Mouse (Mus musculus) MEL (cell line): Measurements from ENCODE around the gene Gpcpd1. TPM values are rescaled to one million over a fixed set of nuclear protein-coding genes. Genes with fewer than 3 reads are reported as not detected.
A peak's percentile ranks its signal among the peaks of the same experiment; 100 is the strongest.

Source experiments
- DNase-seq: peaks from one replicate; pipeline ENCODE4 v3.0.0; 2011; ENCODE audit warnings: low read depth, low spot score
- H3K27ac ChIP-seq: 2 replicates; pipeline ENCODE4 v1.5.1; 2012; ENCODE audit warnings: low read depth, mild to moderate bottlenecking, control low read depth, low read length, moderate library complexity; ENCODE audit not compliant: control insufficient read depth
- H3K27me3 ChIP-seq, 2 experiments: fragments of 150-350 bp in 1 of 2; sonication (generic) in 1 of 2; 2 replicates each; pipeline ENCODE4 v1.6.1; 2012; ENCODE audit warnings: low read length in 2 of 2, mild to moderate bottlenecking in 2 of 2, improper control_type of control experiment in 1 of 2, moderate library complexity in 1 of 2; ENCODE audit not compliant: insufficient read depth in 2 of 2, control insufficient read depth in 1 of 2
- H3K36me3 ChIP-seq, 2 experiments: 2 replicates each; pipeline ENCODE4 v1.6.1; 2012 to 2014; ENCODE audit warnings: low read length in 2 of 2, improper control_type of control experiment in 1 of 2, inconsistent platforms in 1 of 2, mild to moderate bottlenecking in 1 of 2; ENCODE audit not compliant: insufficient read depth in 2 of 2, control insufficient read depth in 1 of 2
- H3K4me1 ChIP-seq, 2 experiments: fragments of 150-350 bp in 1 of 2; sonication (generic) in 1 of 2; 2 replicates each; pipeline ENCODE4 v1.6.1; 2012; ENCODE audit warnings: low read length in 2 of 2, improper control_type of control experiment in 1 of 2, mild to moderate bottlenecking in 1 of 2; ENCODE audit not compliant: insufficient read depth in 2 of 2, control insufficient read depth in 1 of 2
- H3K4me3 ChIP-seq, 2 experiments: fragments of 150-350 bp in 1 of 2; sonication (generic) in 1 of 2; 2 replicates each; pipeline ENCODE4 v1.5.1; 2012; ENCODE audit warnings: low read depth in 2 of 2, low read length in 2 of 2, mild to moderate bottlenecking in 2 of 2, moderate library complexity in 2 of 2, control low read depth in 1 of 2, improper control_type of control experiment in 1 of 2; ENCODE audit not compliant: control insufficient read depth in 1 of 2, insufficient read depth in 1 of 2
- H3K79me2 ChIP-seq: 2 replicates; pipeline ENCODE4 v1.6.1; 2012; ENCODE audit warnings: mild to moderate bottlenecking, low read length, moderate library complexity; ENCODE audit not compliant: control insufficient read depth, poor library complexity, insufficient read depth
- H3K9ac ChIP-seq: 2 replicates; pipeline ENCODE4 v1.6.1; 2012; ENCODE audit warnings: low read depth, mild to moderate bottlenecking, control low read depth, low read length, moderate library complexity; ENCODE audit not compliant: control insufficient read depth, poor library complexity, severe bottlenecking
- H3K9me3 ChIP-seq: fragments of 150-350 bp; sonication (generic); replicated peaks from 2 replicates; pipeline ENCODE4 v1.6.1; 2012; ENCODE audit warnings: mild to moderate bottlenecking, low read length, improper control_type of control experiment, moderate library complexity; ENCODE audit not compliant: insufficient read depth
- CHD1 ChIP-seq: IDR thresholded peaks from 2 replicates; pipeline ENCODE4 v1.6.1; 2012; ENCODE audit warnings: low read depth, mild to moderate bottlenecking, inconsistent platforms, low read length, improper control_type of control experiment
- CHD2 ChIP-seq: IDR thresholded peaks from 2 replicates; pipeline ENCODE4 v1.6.1; 2011; ENCODE audit warnings: low read length, improper control_type of control experiment
- CTCF ChIP-seq, 3 experiments: IDR thresholded peaks in 2 of 3; conservative IDR thresholded peaks in 1 of 3; 2 replicates each; pipeline ENCODE4 v1.5.1; 2011 to 2012; ENCODE audit warnings: low read length in 3 of 3, low read depth in 2 of 3, mild to moderate bottlenecking in 2 of 3, improper control_type of control experiment in 1 of 3, inconsistent platforms in 1 of 3, mixed read lengths in 1 of 3, moderate library complexity in 1 of 3; ENCODE audit not compliant: control insufficient read depth in 1 of 3, insufficient read depth in 1 of 3, poor library complexity in 1 of 3, severe bottlenecking in 1 of 3
- E2F4 ChIP-seq: IDR thresholded peaks from 2 replicates; pipeline ENCODE4 v1.6.1; 2011; ENCODE audit warnings: low read depth, low read length, improper control_type of control experiment, borderline replicate concordance
- EP300 ChIP-seq, 2 experiments: IDR thresholded peaks; 2 replicates each; pipeline ENCODE4 v1.6.1; 2011; ENCODE audit warnings: improper control_type of control experiment in 2 of 2, low read length in 2 of 2, low read depth in 1 of 2, mild to moderate bottlenecking in 1 of 2
- ETS1 ChIP-seq: IDR thresholded peaks from 2 replicates; pipeline ENCODE4 v1.6.1; 2012; ENCODE audit warnings: low read depth, mild to moderate bottlenecking, inconsistent platforms, low read length, improper control_type of control experiment, moderate library complexity
- GATA1 ChIP-seq: IDR thresholded peaks from 2 replicates; pipeline ENCODE4 v1.6.1; 2011; ENCODE audit warnings: low read depth, low read length, improper control_type of control experiment
- JUND ChIP-seq: IDR thresholded peaks from 2 replicates; pipeline ENCODE4 v1.6.1; 2011; ENCODE audit warnings: low read depth, mild to moderate bottlenecking, improper control_type of control experiment, low read length
- MAFK ChIP-seq: IDR thresholded peaks from 2 replicates; pipeline ENCODE4 v1.6.1; 2011; ENCODE audit warnings: low read depth, mild to moderate bottlenecking, low read length, improper control_type of control experiment, borderline replicate concordance
- MAZ ChIP-seq: IDR thresholded peaks from 2 replicates; pipeline ENCODE4 v1.6.1; 2012; ENCODE audit warnings: low read depth, mild to moderate bottlenecking, inconsistent platforms, low read length, improper control_type of control experiment
- MXI1 ChIP-seq: IDR thresholded peaks from 2 replicates; pipeline ENCODE4 v1.6.1; 2011; ENCODE audit warnings: mild to moderate bottlenecking, low read depth, low read length, improper control_type of control experiment
- NRF1 ChIP-seq: IDR thresholded peaks from 2 replicates; pipeline ENCODE4 v1.6.1; 2014; ENCODE audit warnings: low read depth, mild to moderate bottlenecking, inconsistent platforms, low read length, improper control_type of control experiment, moderate library complexity; ENCODE audit not compliant: poor library complexity, insufficient read depth, severe bottlenecking
- POLR2A ChIP-seq, 2 experiments: IDR thresholded peaks; 2 replicates each; pipeline ENCODE4 v1.6.1; 2011 to 2012; ENCODE audit warnings: low read length in 2 of 2, mild to moderate bottlenecking in 2 of 2, control low read depth in 1 of 2, improper control_type of control experiment in 1 of 2, low read depth in 1 of 2, moderate library complexity in 1 of 2; ENCODE audit not compliant: control insufficient read depth in 1 of 2, insufficient read depth in 1 of 2, poor library complexity in 1 of 2
- POLR2AphosphoS5 ChIP-seq: IDR thresholded peaks from 2 replicates; pipeline ENCODE4 v1.6.1; 2012; ENCODE audit warnings: low read depth, borderline replicate concordance, mild to moderate bottlenecking, inconsistent platforms, low read length, moderate library complexity, mixed read lengths
- RCOR1 ChIP-seq: IDR thresholded peaks from 2 replicates; pipeline ENCODE4 v1.6.1; 2012; ENCODE audit warnings: low read depth, mild to moderate bottlenecking, inconsistent platforms, low read length, improper control_type of control experiment
- SIN3A ChIP-seq: IDR thresholded peaks from 2 replicates; pipeline ENCODE4 v1.6.1; 2012; ENCODE audit warnings: low read length, improper control_type of control experiment, inconsistent platforms
- SMC3 ChIP-seq: IDR thresholded peaks from 2 replicates; pipeline ENCODE4 v1.6.1; 2011; ENCODE audit warnings: low read depth, low read length, improper control_type of control experiment
- TAL1 ChIP-seq: IDR thresholded peaks from 2 replicates; pipeline ENCODE4 v1.6.1; 2012; ENCODE audit warnings: mild to moderate bottlenecking, inconsistent platforms, low read length, moderate library complexity, mixed read lengths
- TBP ChIP-seq: IDR thresholded peaks from 2 replicates; pipeline ENCODE4 v1.8.0; 2011; ENCODE audit warnings: low read depth, low read length, improper control_type of control experiment
- TCF12 ChIP-seq: IDR thresholded peaks from 2 replicates; pipeline ENCODE4 v1.6.1; 2014; ENCODE audit warnings: low read depth, mild to moderate bottlenecking, inconsistent platforms, low read length, improper control_type of control experiment, moderate library complexity
- USF1 ChIP-seq: IDR thresholded peaks from 2 replicates; pipeline ENCODE4 v1.6.1; 2014; ENCODE audit warnings: low read depth, mild to moderate bottlenecking, inconsistent platforms, low read length, improper control_type of control experiment, moderate library complexity
- USF2 ChIP-seq, 2 experiments: IDR thresholded peaks; 2 replicates each; pipeline ENCODE4 v1.6.1; 2011 to 2012; ENCODE audit warnings: improper control_type of control experiment in 2 of 2, low read length in 2 of 2, borderline replicate concordance in 1 of 2, inconsistent platforms in 1 of 2, low read depth in 1 of 2, mild to moderate bottlenecking in 1 of 2; ENCODE audit not compliant: insufficient read depth in 1 of 2
- ZKSCAN1 ChIP-seq: IDR thresholded peaks from 2 replicates; pipeline ENCODE4 v1.6.1; 2012; ENCODE audit warnings: low read depth, mild to moderate bottlenecking, inconsistent platforms, low read length, improper control_type of control experiment, moderate library complexity
- polyA plus RNA-seq, 2 experiments: library from polyadenylated mRNA; stranded (reverse) in 1 of 2; unstranded in 1 of 2; fragments of >175 nt in 1 of 2; fragments of >200 nt in 1 of 2; gene quantifications; 2 replicates each; pipeline versions ENCODE4 v1.2.1 to v1.2.4; 2012; ENCODE audit warnings: low replicate concordance in 2 of 2, low read depth in 1 of 2; ENCODE audit not compliant: insufficient read length in 2 of 2, insufficient read depth in 1 of 2, missing spikeins in 1 of 2
- total RNA-seq: library from RNA; depleted of rRNA; stranded (reverse); fragments of 300-350 nt; gene quantifications from 2 replicates; pipeline ENCODE4 v1.2.3, GENCODE M21; 2012; rRNA removed

Gpcpd1 gene
- total RNA-seq (2.9 and 3.1 TPM in 2 replicates), polyA plus RNA-seq (1 to 10 TPM in 1 of 2 experiments, not detected in 1; 4.5 TPM)

DNA sequence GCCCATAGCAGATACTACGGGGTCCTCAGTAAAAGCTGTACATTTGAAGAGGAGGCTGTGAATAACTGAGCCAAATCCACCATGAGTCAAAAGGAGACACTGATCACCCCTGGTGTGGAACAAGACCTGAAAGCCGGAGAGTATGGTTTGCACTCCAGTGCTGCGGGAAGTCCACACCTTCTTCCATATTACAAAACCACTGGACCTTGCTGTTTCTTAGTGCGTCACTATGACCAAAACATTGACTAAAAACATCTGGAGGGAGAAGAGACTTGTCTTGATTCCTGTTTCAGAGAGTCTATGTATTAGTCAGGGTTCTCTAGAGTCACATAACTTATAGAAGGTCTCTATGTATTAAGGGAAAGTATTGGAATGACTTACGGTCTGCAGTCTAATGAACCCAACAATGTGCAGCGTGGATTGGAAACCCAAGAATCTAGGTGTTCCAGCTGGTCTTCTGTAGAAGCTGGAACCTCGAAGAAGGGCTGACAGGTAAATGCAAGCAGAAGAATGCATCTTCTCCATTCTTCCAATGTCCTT, at the start of gene Gpcpd1:
Gene Gpcpd1, minus strand, starts transcription at position 490 of the 540 bp plus-strand sequence.
- no peak for DNase-seq
- Histone ChIP-seq H3K9ac (no peak within 1 kb of the TSS), H3K4me1 (peaks cover 0 to 5% of the 10 kb centered on the region in 2 experiments; a peak in 1 of 4 replicates), H3K4me3 (no peak within 1 kb of the TSS), H3K79me2 (no peaks in the 10 kb centered on the region), H3K27ac (no peak within 1 kb of the TSS), H3K9me3 (no peaks in the 10 kb centered on the region)
- TF ChIP-seq TCF12 (no peak), MAFK (no peak), NRF1 (no peak), CTCF (IDR thresholded peaks at IDR 0.05 in 2 of 3, conservative IDR thresholded peaks at IDR 0.05 in 1 of 3; ENCODE audit: control insufficient read depth in 1 of 3, insufficient read depth in 1 of 3, low read depth in 2 of 3, low read length in 3 of 3, poor library complexity in 1 of 3, severe bottlenecking in 1 of 3) (no peak), POLR2A (IDR thresholded peaks at IDR 0.05; ENCODE audit: control insufficient read depth in 1 of 2, insufficient read depth in 1 of 2, low read depth in 1 of 2, low read length in 2 of 2, poor library complexity in 1 of 2) (no peak), ETS1 (no peak), MXI1 (no peak), MAZ (no peak), RCOR1 (no peak), GATA1 (no peak), ZKSCAN1 (no peak), JUND (no peak), E2F4 (no peak), SIN3A (no peak), CHD2 (no peak), EP300 (IDR thresholded peaks at IDR 0.05; ENCODE audit: low read depth in 1 of 2, low read length in 2 of 2) (no peak), SMC3 (no peak), POLR2AphosphoS5 (no peak), CHD1 (no peak), USF2 (IDR thresholded peaks at IDR 0.05; ENCODE audit: borderline replicate concordance in 1 of 2, insufficient read depth in 1 of 2, low read depth in 1 of 2, low read length in 2 of 2) (no peak)
- TF ChIP-seq, all 39 proteins: peak for 0
- Histone ChIP-seq H3K36me3 (peaks cover 0 to 2% of the 10 kb centered on the region in 2 experiments; a peak in 1 of 4 replicates), H3K27me3 (0 out of 4 replicates have a peak, but pooled peaks cover 0 to 1% of the 10 kb centered on the region in 2 experiments)

DNA sequence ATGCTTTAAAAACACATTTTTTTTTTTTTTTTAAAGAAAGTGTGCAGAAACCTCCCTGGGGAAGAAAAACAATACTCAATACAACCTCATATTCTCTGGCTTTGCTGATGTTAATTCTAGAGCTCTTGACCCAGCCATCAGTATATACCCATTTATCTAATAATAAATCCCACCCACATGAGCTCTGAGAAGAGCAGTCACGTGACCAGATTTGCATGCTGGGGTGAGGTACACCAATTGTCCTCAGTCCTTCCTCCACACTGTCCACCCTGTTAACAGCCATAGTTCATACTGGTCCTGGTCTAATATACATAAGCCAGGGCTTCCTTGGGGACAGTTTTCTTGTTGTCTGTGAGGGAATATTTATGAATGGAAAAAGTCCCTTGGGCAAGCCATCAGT, 49.0 kb upstream of the Gpcpd1 start:
- Histone ChIP-seq H3K4me3 (no peak overlapping the region), H3K79me2 (no peaks in the 10 kb centered on the region), H3K27me3 (no peaks in the 10 kb centered on the region; a peak in 1 of 4 replicates), H3K9ac (no peak overlapping the region), H3K27ac (no peak overlapping the region), H3K36me3 (no peaks in the 10 kb centered on the region), H3K9me3 (no peaks in the 10 kb centered on the region), H3K4me1 (no peaks in the 10 kb centered on the region)
- DNase-seq: no peak
- TF ChIP-seq MXI1: no peak
- TF ChIP-seq POLR2AphosphoS5: no peak
- TF ChIP-seq TAL1: no peak
- TF ChIP-seq TCF12: no peak
- no peak for TF ChIP-seq TBP
- peak; percentile 49; the same call in 1 of the 2 replicates for TF ChIP-seq USF1
